Mouse (Mus musculus) kidney, embryonic 16.5 days (tissue): ENCODE measurements at regions not wholly inside any gene's neighbourhood (a gene's known extent, or its start where the extent isn't known, plus 50 kb on each side); places are given as distances from the start of the nearest gene placed in this dataset.
A peak's percentile ranks its signal among the peaks of the same experiment; 100 is the strongest.

ENCODE experiments used
- ATAC-seq: fragments of 200-750 bp; cut with Nextera tagmentation; 2 replicates; pipeline ENCODE4 v1.8.0; 2017; ENCODE audit warnings: moderate TSS enrichment; ENCODE audit not compliant: low FRiP score, low TSS enrichment
- H3K27ac ChIP-seq: fragments of 300-500 bp; sonication (generic); 2 replicates; pipeline ENCODE4 v1.5.1; 2014; ENCODE audit warnings: low read length
- H3K27me3 ChIP-seq: fragments of 300-500 bp; sonication (generic); 2 replicates; pipeline ENCODE4 v1.6.1; 2014; ENCODE audit warnings: low read length, control low read depth, mixed read lengths; ENCODE audit not compliant: insufficient read depth
- H3K36me3 ChIP-seq: fragments of 300-500 bp; sonication (generic); 2 replicates; pipeline ENCODE4 v1.6.1; 2014; ENCODE audit warnings: low read length, control low read depth, mixed read lengths; ENCODE audit not compliant: insufficient read depth
- H3K4me1 ChIP-seq: fragments of 300-500 bp; sonication (generic); 2 replicates; pipeline ENCODE4 v1.6.1; 2014; ENCODE audit warnings: low read length, control low read depth, mixed read lengths; ENCODE audit not compliant: insufficient read depth
- H3K4me2 ChIP-seq: fragments of 300-500 bp; sonication (generic); replicated peaks from 2 replicates; pipeline ENCODE4 v1.6.1; 2014; ENCODE audit warnings: low read depth, low read length
- H3K4me3 ChIP-seq: fragments of 300-500 bp; sonication (generic); 2 replicates; pipeline ENCODE4 v1.5.1; 2014; ENCODE audit warnings: mild to moderate bottlenecking, low read length
- H3K9ac ChIP-seq: fragments of 300-500 bp; sonication (generic); replicated peaks from 2 replicates; pipeline ENCODE4 v1.6.1; 2014; ENCODE audit warnings: low read length
- H3K9me3 ChIP-seq: fragments of 300-500 bp; sonication (generic); 2 replicates; pipeline ENCODE4 v1.6.1; 2016; ENCODE audit warnings: low read length, control low read depth
- WGBS: fragments of 180-500 bp; shearing (Covaris S2); extraction: QIAGEN DNeasy Blood & Tissue Kit; methylation state at CpG from one replicate; pipeline ENCODE4 v1.1.7; 2014; 5-methylcytosine and 5-hydroxymethylcytosine counted together

- H3K4me1 ChIP-seq, result no peaks in the 10 kb centered on the region
- H3K27me3 ChIP-seq, result no peaks in the 10 kb centered on the region
- 78% methylated on average over 6 of the region's 6 CpGs for WGBS
- no peak overlapping the region for H3K4me2 ChIP-seq
- no peak overlapping the region for H3K4me3 ChIP-seq
- H3K36me3 ChIP-seq, result no peaks in the 10 kb centered on the region
- H3K9ac ChIP-seq, result no peak overlapping the region
- H3K9me3 ChIP-seq, result no peaks in the 10 kb centered on the region
- H3K27ac ChIP-seq, result no peak overlapping the region
- no peak for ATAC-seq
Observed at GRCm38 (mm10) chr2:115449783-115450483, 131.6 kb upstream of the BC052040 start.

GRCm38 (mm10) chr2:115455593-115455992 lies 125.9 kb upstream of the BC052040 start:
- H3K4me1 ChIP-seq, result no peaks in the 10 kb centered on the region
- H3K9ac ChIP-seq, result no peak overlapping the region
- H3K36me3 ChIP-seq, result no peaks in the 10 kb centered on the region
- ATAC-seq, result no peak
- no peaks in the 10 kb centered on the region for H3K9me3 ChIP-seq
- H3K27ac ChIP-seq, result no peak overlapping the region
- WGBS, result 58% methylated on average over 6 of the region's 6 CpGs
- no peak overlapping the region for H3K4me2 ChIP-seq
- no peaks in the 10 kb centered on the region for H3K27me3 ChIP-seq
- no peak overlapping the region for H3K4me3 ChIP-seq

GRCm38 (mm10) chr2:115456372-115457022 lies 125.0 kb upstream of the BC052040 start:
- Histone ChIP-seq H3K4me2 (no peak overlapping the region), H3K9me3 (no peaks in the 10 kb centered on the region), H3K4me3 (no peak overlapping the region), H3K36me3 (no peaks in the 10 kb centered on the region), H3K27me3 (no peaks in the 10 kb centered on the region), H3K9ac (no peak overlapping the region), H3K4me1 (no peaks in the 10 kb centered on the region), H3K27ac (no peak overlapping the region)
- WGBS, result 77% methylated on average over 5 of the region's 5 CpGs
- ATAC-seq, result no peak

- Histone ChIP-seq H3K4me3 (no peak overlapping the region), H3K36me3 (no peaks in the 10 kb centered on the region), H3K4me2 (no peak overlapping the region), H3K4me1 (no peaks in the 10 kb centered on the region), H3K27ac (no peak overlapping the region), H3K9ac (no peak overlapping the region), H3K27me3 (no peaks in the 10 kb centered on the region), H3K9me3 (peaks cover 4% of the 10 kb centered on the region; the same call in 1 of the 2 replicates)
- 80% methylated on average over 5 of the region's 5 CpGs for WGBS
- ATAC-seq, result no peak
Observed at GRCm38 (mm10) chr2:115460028-115460881, 121.3 kb upstream of the BC052040 start.

- no peak for ATAC-seq
- Histone ChIP-seq H3K4me3 (no peak overlapping the region), H3K4me1 (no peaks in the 10 kb centered on the region), H3K4me2 (no peak overlapping the region), H3K9me3 (peaks cover 4% of the 10 kb centered on the region; the same call in 1 of the 2 replicates), H3K27ac (no peak overlapping the region), H3K9ac (no peak overlapping the region), H3K27me3 (no peaks in the 10 kb centered on the region), H3K36me3 (no peaks in the 10 kb centered on the region)
- 86% methylated on average over 1 of the region's 1 CpGs for WGBS
Observed at GRCm38 (mm10) chr2:115460882-115461151, 120.7 kb upstream of the BC052040 start.

GRCm38 (mm10) chr2:115466170-115466569 lies 115.3 kb upstream of the BC052040 start:
- no peaks in the 10 kb centered on the region for H3K27me3 ChIP-seq
- peaks cover 6% of the 10 kb centered on the region; the same call in 1 of the 2 replicates for H3K4me1 ChIP-seq
- ATAC-seq, result no peak
- H3K4me3 ChIP-seq, result no peak overlapping the region
- WGBS, result 60% methylated on average over 4 of the region's 4 CpGs
- H3K9me3 ChIP-seq, result peaks cover 4% of the 10 kb centered on the region; the same call in 1 of the 2 replicates
- H3K36me3 ChIP-seq, result no peaks in the 10 kb centered on the region
- H3K9ac ChIP-seq, result no peak overlapping the region
- no peak overlapping the region for H3K4me2 ChIP-seq
- H3K27ac ChIP-seq, result no peak overlapping the region

GRCm38 (mm10) chr2:115467107-115467745 lies 114.3 kb upstream of the BC052040 start:
- Histone ChIP-seq H3K9me3 (peaks cover 4% of the 10 kb centered on the region; the same call in 1 of the 2 replicates), H3K27ac (no peak overlapping the region), H3K4me3 (no peak overlapping the region), H3K36me3 (no peaks in the 10 kb centered on the region), H3K9ac (no peak overlapping the region), H3K4me1 (peaks cover 6% of the 10 kb centered on the region; the same call in 1 of the 2 replicates), H3K4me2 (no peak overlapping the region), H3K27me3 (no peaks in the 10 kb centered on the region)
- 0 out of 2 replicates have a peak, but pooled peaks have one; percentile 36 for ATAC-seq
- WGBS, result 86% methylated on average over 11 of the region's 11 CpGs

GRCm38 (mm10) chr2:115467936-115468335 lies 113.6 kb upstream of the BC052040 start:
- ATAC-seq, result 0 out of 2 replicates have a peak, but pooled peaks have one; percentile 14
- Histone ChIP-seq H3K36me3 (no peaks in the 10 kb centered on the region), H3K9me3 (peaks cover 4% of the 10 kb centered on the region; the same call in 1 of the 2 replicates), H3K4me1 (peaks cover 6% of the 10 kb centered on the region; the same call in 1 of the 2 replicates), H3K27ac (peak overlapping the region; percentile 81), H3K4me2 (no peak overlapping the region), H3K9ac (no peak overlapping the region), H3K4me3 (no peak overlapping the region), H3K27me3 (no peaks in the 10 kb centered on the region)
- WGBS, result 71% methylated on average over 6 of the region's 6 CpGs

- H3K4me3 ChIP-seq, result no peak overlapping the region
- no peak for ATAC-seq
- H3K4me1 ChIP-seq, result peaks cover 6% of the 10 kb centered on the region; the same call in 1 of the 2 replicates
- no peak overlapping the region for H3K4me2 ChIP-seq
- WGBS, result 47% methylated on average over 7 of the region's 7 CpGs
- peaks cover 4% of the 10 kb centered on the region; the same call in 1 of the 2 replicates for H3K9me3 ChIP-seq
- no peaks in the 10 kb centered on the region for H3K36me3 ChIP-seq
- peak overlapping the region; percentile 81 for H3K27ac ChIP-seq
- no peak overlapping the region for H3K9ac ChIP-seq
- no peaks in the 10 kb centered on the region for H3K27me3 ChIP-seq
Observed at GRCm38 (mm10) chr2:115468471-115468909, 113.0 kb upstream of the BC052040 start.
